Mouse (Mus musculus): ENCODE measurements around the gene Efna1. TPM values are rescaled to one million over a fixed set of nuclear protein-coding genes. Genes with fewer than 3 reads are reported as not detected.

Gene Efna1
- polyA plus RNA-seq, 1 experiment from 2014 or later = 58.5 TPM

MicroRNAs within 50 kb of the gene (microRNA counts, 519-probe panel; counts per million panel counts)
- 97.1 counts per million, percentile 29 among the panel's probes with 10 or more counts for microRNA mmu-miR-92b

Other genes with a start within 250 kb of the Efna1 start
- gene Rusc1, start 187.8 kb downstream of the Efna1 start, polyA plus RNA-seq (2015; fragmentation: Nextera tagmentation; extraction: Ambion mirVana) = 25.6 and 26.6 TPM in 2 replicates
- 0.08 TPM in 1 of 2 replicates, not detected in the other for gene Gm43738, start 180.0 kb downstream of the Efna1 start, polyA plus RNA-seq (2015; fragmentation: Nextera tagmentation; extraction: Ambion mirVana)
- gene Fdps, start 179.2 kb downstream of the Efna1 start, polyA plus RNA-seq (2015; fragmentation: Nextera tagmentation; extraction: Ambion mirVana) = 481 and 531 TPM in 2 replicates
- gene Pklr, start 145.0 kb downstream of the Efna1 start, polyA plus RNA-seq (2015; fragmentation: Nextera tagmentation; extraction: Ambion mirVana) = 58.8 and 74.1 TPM in 2 replicates
- gene Hcn3, start 120.9 kb downstream of the Efna1 start, polyA plus RNA-seq (2015; fragmentation: Nextera tagmentation; extraction: Ambion mirVana) = 2.4 and 2.6 TPM in 2 replicates
- 21.2 and 25.4 TPM in 2 replicates for gene Clk2, start 116.3 kb downstream of the Efna1 start, polyA plus RNA-seq (2015; fragmentation: Nextera tagmentation; extraction: Ambion mirVana)
- gene Scamp3, start 103.7 kb downstream of the Efna1 start, polyA plus RNA-seq (2015; fragmentation: Nextera tagmentation; extraction: Ambion mirVana) = 115 and 124 TPM in 2 replicates
- gene Fam189b, start 98.0 kb downstream of the Efna1 start, polyA plus RNA-seq (2015; fragmentation: Nextera tagmentation; extraction: Ambion mirVana) = 17.9 and 19.3 TPM in 2 replicates
- gene Gba, start 78.2 kb downstream of the Efna1 start, polyA plus RNA-seq (2015; fragmentation: Nextera tagmentation; extraction: Ambion mirVana) = 53.5 and 53.7 TPM in 2 replicates
- 20.4 and 23.0 TPM in 2 replicates for gene Thbs3, start 66.0 kb downstream of the Efna1 start, polyA plus RNA-seq (2015; fragmentation: Nextera tagmentation; extraction: Ambion mirVana)
- gene Mtx1, start 54.1 kb downstream of the Efna1 start, polyA plus RNA-seq (2015; fragmentation: Nextera tagmentation; extraction: Ambion mirVana) = 214 and 222 TPM in 2 replicates
- 10.1 and 19.7 TPM in 2 replicates for gene Muc1, start 52.1 kb downstream of the Efna1 start, polyA plus RNA-seq (2015; fragmentation: Nextera tagmentation; extraction: Ambion mirVana)
- gene Krtcap2, start 35.2 kb downstream of the Efna1 start, polyA plus RNA-seq (2015; fragmentation: Nextera tagmentation; extraction: Ambion mirVana) = 348 and 351 TPM in 2 replicates
- gene Trim46, start 34.8 kb downstream of the Efna1 start, polyA plus RNA-seq (2015; fragmentation: Nextera tagmentation; extraction: Ambion mirVana) = 2.9 and 4.1 TPM in 2 replicates
- gene Dpm3, start 21.8 kb downstream of the Efna1 start, polyA plus RNA-seq (2015; fragmentation: Nextera tagmentation; extraction: Ambion mirVana) = 131 and 134 TPM in 2 replicates
- gene Slc50a1, start 10.6 kb downstream of the Efna1 start, polyA plus RNA-seq (2015; fragmentation: Nextera tagmentation; extraction: Ambion mirVana) = 60.6 and 63.9 TPM in 2 replicates
- 9.0 and 9.2 TPM in 2 replicates for gene Efna3, start 41.8 kb upstream of the Efna1 start, polyA plus RNA-seq (2015; fragmentation: Nextera tagmentation; extraction: Ambion mirVana)
- 16.9 and 18.1 TPM in 2 replicates for gene Efna4, start 56.9 kb upstream of the Efna1 start, polyA plus RNA-seq (2015; fragmentation: Nextera tagmentation; extraction: Ambion mirVana)
- 45.5 and 49.5 TPM in 2 replicates for gene Adam15, start 68.9 kb upstream of the Efna1 start, polyA plus RNA-seq (2015; fragmentation: Nextera tagmentation; extraction: Ambion mirVana)
- 1.4 and 1.5 TPM in 2 replicates for gene Dcst2, start 80.8 kb upstream of the Efna1 start, polyA plus RNA-seq (2015; fragmentation: Nextera tagmentation; extraction: Ambion mirVana)
- 1.6 and 1.9 TPM in 2 replicates for gene Dcst1, start 84.1 kb upstream of the Efna1 start, polyA plus RNA-seq (2015; fragmentation: Nextera tagmentation; extraction: Ambion mirVana)
- gene Zbtb7b, start 113.6 kb upstream of the Efna1 start, polyA plus RNA-seq (2015; fragmentation: Nextera tagmentation; extraction: Ambion mirVana) = 8.9 and 10.4 TPM in 2 replicates
- gene Lenep, start 121.7 kb upstream of the Efna1 start, polyA plus RNA-seq (2015; fragmentation: Nextera tagmentation; extraction: Ambion mirVana) = not detected in 2 replicates
- gene Flad1, start 130.7 kb upstream of the Efna1 start, polyA plus RNA-seq (2015; fragmentation: Nextera tagmentation; extraction: Ambion mirVana) = 32.9 and 33.3 TPM in 2 replicates
- gene Cks1b, start 137.2 kb upstream of the Efna1 start, polyA plus RNA-seq (2015; fragmentation: Nextera tagmentation; extraction: Ambion mirVana) = 383 and 386 TPM in 2 replicates
- 85.6 and 87.3 TPM in 2 replicates for gene Shc1, start 137.3 kb upstream of the Efna1 start, polyA plus RNA-seq (2015; fragmentation: Nextera tagmentation; extraction: Ambion mirVana)
- gene Pygo2, start 149.1 kb upstream of the Efna1 start, polyA plus RNA-seq (2015; fragmentation: Nextera tagmentation; extraction: Ambion mirVana) = 32.7 and 33.2 TPM in 2 replicates
- 39.2 and 40.2 TPM in 2 replicates for gene Pbxip1, start 155.6 kb upstream of the Efna1 start, polyA plus RNA-seq (2015; fragmentation: Nextera tagmentation; extraction: Ambion mirVana)
- 62.7 and 69.6 TPM in 2 replicates for gene Pmvk, start 173.4 kb upstream of the Efna1 start, polyA plus RNA-seq (2015; fragmentation: Nextera tagmentation; extraction: Ambion mirVana)
- gene Kcnn3, start 239.0 kb upstream of the Efna1 start, polyA plus RNA-seq (2015; fragmentation: Nextera tagmentation; extraction: Ambion mirVana) = 4.4 and 4.6 TPM in 2 replicates